Mouse (Mus musculus): Measurements from ENCODE around the gene Cd72. TPM values are rescaled to one million over a fixed set of nuclear protein-coding genes. Genes with fewer than 3 reads are reported as not detected.
A peak's percentile ranks its signal among the peaks of the same experiment; 100 is the strongest.

Gene Cd72
- total RNA-seq (2014; rRNA removed) = 2.8 and 3.6 TPM in 2 replicates
- 1.3 and 4.9 TPM in 2 replicates for polyA plus RNA-seq (2012; rRNA removed)

DNA sequence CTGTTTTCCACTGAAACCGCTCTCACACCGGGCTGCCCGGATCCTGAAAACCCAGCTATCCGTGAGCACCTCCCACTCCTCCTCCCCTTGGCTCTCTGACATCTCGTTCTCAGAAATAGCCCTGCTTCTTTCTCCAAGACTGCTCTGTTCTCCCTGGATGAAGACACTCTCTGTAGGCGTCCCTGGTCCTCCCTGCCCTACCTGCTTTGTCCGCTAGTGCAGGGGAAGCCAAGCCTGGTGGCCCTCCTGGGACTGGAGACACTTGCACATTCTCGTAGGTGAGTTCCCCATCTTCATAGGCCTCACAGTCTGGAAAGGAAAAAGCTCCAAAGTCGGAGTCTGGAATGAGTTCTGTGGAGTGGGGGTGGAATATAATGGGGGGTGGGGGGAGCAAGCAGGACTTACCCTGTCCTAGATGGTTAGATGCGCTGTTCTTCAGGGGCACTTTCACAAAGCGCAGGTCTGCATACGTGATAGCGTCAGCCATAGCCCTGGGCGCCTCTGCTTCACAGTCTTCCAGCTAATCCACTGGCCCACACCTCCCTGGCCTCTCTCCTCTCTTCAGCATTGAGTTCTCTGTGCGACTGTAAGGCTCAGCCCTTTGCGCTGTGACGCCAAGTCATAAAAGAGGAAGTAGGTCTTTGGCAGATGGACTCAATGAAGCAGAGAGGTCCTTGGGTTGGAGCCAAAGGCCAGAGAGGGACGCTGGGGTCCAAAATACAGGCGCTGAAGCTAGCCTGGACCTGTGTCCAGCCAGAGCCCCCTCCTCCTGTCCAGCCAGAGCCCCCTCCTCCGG, at the start of gene Cd72:
TSS of gene Cd72 (minus strand) at position 588 of the 796 bp plus-strand sequence.
- H3K9ac ChIP-seq (ENCODE audit: low read depth, low read length) = peak within 1 kb of the TSS; percentile 9
- no peaks in the 10 kb centered on the region for H3K36me3 ChIP-seq (ENCODE audit: control insufficient read depth, insufficient read depth, low read length)
- H3K27me3 ChIP-seq (ENCODE audit: control insufficient read depth, insufficient read depth, low read length) = 0 out of 2 replicates have a peak, but pooled peaks cover 6% of the 10 kb centered on the region
- TF ChIP-seq POLR2A (IDR thresholded peaks at IDR 0.05; ENCODE audit: extremely low read depth, insufficient read depth, low read length) = no peak
- no peak; the same call in 1 of the 2 replicates for TF ChIP-seq CTCF (IDR thresholded peaks at IDR 0.05; ENCODE audit: low read depth, low read length)
- no peak for DNase-seq (ENCODE audit: extremely low read depth, low read depth, low spot score)
- no peaks in the 10 kb centered on the region for H3K79me2 ChIP-seq (ENCODE audit: control insufficient read depth, insufficient read depth, low read length)
- no peak within 1 kb of the TSS for H3K27ac ChIP-seq (replicated peaks; ENCODE audit: insufficient read depth, low read depth, low read length)
- 39% methylated on average over 20 of the region's 20 CpGs for WGBS
- peak within 1 kb of the TSS; percentile 45 for H3K4me3 ChIP-seq (ENCODE audit: insufficient read depth, low read depth, low read length)
- H3K4me1 ChIP-seq (ENCODE audit: control insufficient read depth, insufficient read depth, low read length) = no peaks in the 10 kb centered on the region; the same call in 1 of the 2 replicates

DNA sequence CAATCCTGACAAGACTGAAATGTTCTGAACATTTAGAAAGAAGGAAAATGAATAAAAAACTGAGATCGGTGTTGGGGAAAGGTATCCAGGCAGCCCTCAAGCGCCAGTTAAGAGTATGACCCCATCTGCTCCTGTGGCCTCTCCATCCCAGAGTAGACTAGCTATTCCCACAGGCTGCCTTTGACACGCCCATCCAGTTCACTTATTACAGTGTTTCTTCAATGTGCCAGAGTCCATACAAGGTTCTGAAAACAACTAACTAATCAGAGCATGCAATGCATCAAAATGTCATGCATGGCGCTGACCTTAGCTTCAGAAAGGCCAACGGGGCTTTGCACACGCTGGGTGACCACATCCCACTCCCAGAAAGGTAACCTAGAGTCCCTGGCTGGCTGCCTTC, 49.1 kb upstream of the Cd72 start:
- Histone ChIP-seq H3K27me3 (ENCODE audit: control insufficient read depth, insufficient read depth, low read length) (no peaks in the 10 kb centered on the region), H3K27ac (replicated peaks; ENCODE audit: insufficient read depth, low read depth, low read length) (no peak overlapping the region), H3K36me3 (ENCODE audit: control insufficient read depth, insufficient read depth, low read length) (no peaks in the 10 kb centered on the region), H3K4me3 (ENCODE audit: insufficient read depth, low read depth, low read length) (no peak overlapping the region), H3K9ac (ENCODE audit: low read depth, low read length) (no peak overlapping the region), H3K4me1 (ENCODE audit: control insufficient read depth, insufficient read depth, low read length) (peaks cover 5% of the 10 kb centered on the region), H3K79me2 (ENCODE audit: control insufficient read depth, insufficient read depth, low read length) (no peaks in the 10 kb centered on the region)
- TF ChIP-seq POLR2A (IDR thresholded peaks at IDR 0.05; ENCODE audit: extremely low read depth, insufficient read depth, low read length) = no peak
- TF ChIP-seq CTCF (IDR thresholded peaks at IDR 0.05; ENCODE audit: low read depth, low read length) = no peak
- DNase-seq (ENCODE audit: extremely low read depth, low read depth, low spot score) = peak; percentile 61
- 84% methylated on average over 6 of the region's 6 CpGs for WGBS

DNA sequence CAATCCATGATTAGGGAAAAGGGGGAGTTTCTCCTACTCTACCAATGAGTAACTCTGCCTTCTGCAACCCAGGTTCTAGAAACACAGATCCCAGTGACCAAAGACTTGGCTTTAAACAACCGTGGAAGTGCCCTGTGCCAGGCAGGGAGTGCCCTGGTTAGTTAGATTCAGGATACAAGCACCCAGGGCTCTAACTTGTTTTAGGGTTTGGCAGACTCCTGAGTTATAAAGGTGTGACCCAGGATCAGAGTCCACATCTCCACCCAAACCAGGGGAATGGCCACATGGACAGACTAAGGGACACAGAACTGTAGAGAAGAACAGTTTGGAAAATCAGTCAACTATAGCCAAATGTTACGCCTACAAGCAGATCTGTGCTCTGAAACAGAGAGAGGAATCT, 48.6 kb upstream of the Cd72 start:
- Histone ChIP-seq H3K36me3 (ENCODE audit: control insufficient read depth, insufficient read depth, low read length) (no peaks in the 10 kb centered on the region), H3K4me1 (ENCODE audit: control insufficient read depth, insufficient read depth, low read length) (peaks cover 5% of the 10 kb centered on the region), H3K9ac (ENCODE audit: low read depth, low read length) (no peak overlapping the region), H3K27me3 (ENCODE audit: control insufficient read depth, insufficient read depth, low read length) (no peaks in the 10 kb centered on the region), H3K27ac (replicated peaks; ENCODE audit: insufficient read depth, low read depth, low read length) (no peak overlapping the region), H3K4me3 (ENCODE audit: insufficient read depth, low read depth, low read length) (no peak overlapping the region), H3K79me2 (ENCODE audit: control insufficient read depth, insufficient read depth, low read length) (no peaks in the 10 kb centered on the region)
- WGBS = 27% methylated on average over 2 of the region's 2 CpGs
- DNase-seq (ENCODE audit: extremely low read depth, low read depth, low spot score) = peak; percentile 99
- TF ChIP-seq CTCF (IDR thresholded peaks at IDR 0.05; ENCODE audit: low read depth, low read length) (no peak), POLR2A (IDR thresholded peaks at IDR 0.05; ENCODE audit: extremely low read depth, insufficient read depth, low read length) (no peak)

DNA sequence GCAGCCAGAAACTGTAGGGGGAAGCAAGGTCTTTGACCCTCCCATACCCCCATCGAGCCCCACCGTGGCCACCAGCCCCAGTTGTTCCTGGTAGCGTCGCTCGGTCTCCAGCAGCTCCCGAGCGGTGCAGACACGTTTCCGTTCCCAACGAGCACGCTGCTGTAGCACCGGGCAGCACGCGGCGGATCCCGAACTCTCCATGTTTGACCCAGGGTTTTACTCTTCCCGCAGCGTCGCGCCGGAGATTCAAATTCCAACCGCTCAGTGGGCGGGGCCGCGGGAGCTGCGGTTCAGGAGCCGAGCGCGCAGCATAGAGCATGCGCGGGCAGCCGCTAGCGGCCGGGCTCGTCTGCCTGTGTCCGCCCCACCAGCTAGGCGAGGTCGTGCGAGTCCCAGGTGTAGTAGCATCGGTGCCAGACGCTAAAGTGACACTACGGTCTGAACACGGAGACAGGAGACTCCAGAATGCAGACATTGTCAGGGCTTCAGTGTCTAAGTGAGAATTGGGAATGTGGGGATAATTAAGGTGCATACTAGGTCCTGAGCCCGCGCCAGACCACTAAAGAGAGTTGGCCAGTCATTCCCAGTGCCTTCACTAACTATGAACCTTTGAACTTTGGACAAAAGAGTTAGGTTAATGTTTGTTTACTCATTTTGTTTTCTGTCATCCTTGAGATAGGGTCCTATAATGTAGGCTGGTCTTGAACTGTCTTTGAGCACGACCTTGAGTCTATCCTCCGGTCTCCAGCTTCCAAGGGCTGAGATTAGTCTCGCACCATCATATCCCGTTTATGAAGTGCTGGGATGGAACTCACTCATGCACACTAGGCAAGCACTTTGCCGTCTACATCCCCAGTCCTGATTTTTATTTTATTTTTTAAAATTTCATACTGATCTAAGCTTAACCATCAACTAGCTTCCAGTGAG, 45.2 kb upstream of the Cd72 start, which contains the start of gene Arhgef39:
TSS of gene Arhgef39 (minus strand) at position 289 of the 927 bp plus-strand sequence.
- DNase-seq (ENCODE audit: extremely low read depth, low read depth, low spot score) = peak; percentile 73
- WGBS = 6% methylated on average over 50 of the region's 50 CpGs
- Histone ChIP-seq H3K4me3 (ENCODE audit: insufficient read depth, low read depth, low read length) (peak within 1 kb of the TSS; percentile 41), H3K27ac (replicated peaks; ENCODE audit: insufficient read depth, low read depth, low read length) (no peak within 1 kb of the TSS), H3K79me2 (ENCODE audit: control insufficient read depth, insufficient read depth, low read length) (no peaks in the 10 kb centered on the region), H3K9ac (ENCODE audit: low read depth, low read length) (peak within 1 kb of the TSS; percentile 16), H3K27me3 (ENCODE audit: control insufficient read depth, insufficient read depth, low read length) (no peaks in the 10 kb centered on the region), H3K4me1 (ENCODE audit: control insufficient read depth, insufficient read depth, low read length) (peaks cover 5% of the 10 kb centered on the region), H3K36me3 (ENCODE audit: control insufficient read depth, insufficient read depth, low read length) (no peaks in the 10 kb centered on the region)
- TF ChIP-seq CTCF (IDR thresholded peaks at IDR 0.05; ENCODE audit: low read depth, low read length) (no peak), POLR2A (IDR thresholded peaks at IDR 0.05; ENCODE audit: extremely low read depth, insufficient read depth, low read length) (no peak)

DNA sequence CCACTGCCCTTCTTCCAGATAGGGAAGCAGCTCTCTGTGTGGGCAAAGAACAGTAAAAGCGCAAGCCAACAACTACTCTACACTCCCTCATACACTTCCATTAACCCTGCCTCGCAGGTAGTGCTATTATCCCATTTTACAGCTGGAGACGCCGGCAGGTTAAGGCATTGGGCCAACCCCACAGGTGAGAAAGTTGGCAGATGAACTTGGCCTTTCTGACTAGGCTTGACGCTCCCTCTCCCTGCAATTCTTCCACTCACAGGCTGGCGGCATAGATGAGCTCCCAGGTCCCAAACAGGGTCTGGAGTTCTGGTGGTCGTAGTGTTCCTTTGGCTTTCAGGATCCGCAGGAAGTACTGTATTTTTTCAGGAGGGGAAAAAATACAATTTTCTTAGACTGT, 44.6 kb upstream of the Cd72 start:
- Histone ChIP-seq H3K4me3 (ENCODE audit: insufficient read depth, low read depth, low read length) (no peak overlapping the region), H3K4me1 (ENCODE audit: control insufficient read depth, insufficient read depth, low read length) (peaks cover 9% of the 10 kb centered on the region), H3K36me3 (ENCODE audit: control insufficient read depth, insufficient read depth, low read length) (no peaks in the 10 kb centered on the region), H3K27me3 (ENCODE audit: control insufficient read depth, insufficient read depth, low read length) (no peaks in the 10 kb centered on the region), H3K9ac (ENCODE audit: low read depth, low read length) (no peak overlapping the region), H3K27ac (replicated peaks; ENCODE audit: insufficient read depth, low read depth, low read length) (no peak overlapping the region), H3K79me2 (ENCODE audit: control insufficient read depth, insufficient read depth, low read length) (no peaks in the 10 kb centered on the region)
- DNase-seq (ENCODE audit: extremely low read depth, low read depth, low spot score) = peak; percentile 51
- peak; percentile 54 for TF ChIP-seq CTCF (IDR thresholded peaks at IDR 0.05; ENCODE audit: low read depth, low read length)
- no peak for TF ChIP-seq POLR2A (IDR thresholded peaks at IDR 0.05; ENCODE audit: extremely low read depth, insufficient read depth, low read length)
- 13% methylated on average over 8 of the region's 8 CpGs for WGBS

All from liver, adult 2 months (tissue).